Mouse (Mus musculus) ES-Bruce4 (cell line): ENCODE results near the gene Ssh1.

ENCODE experiments used
- CTCF ChIP-seq: IDR thresholded peaks from one replicate; pipeline ENCODE4 v1.8.1; 2011; ENCODE audit warnings: low read depth, low read length
- EP300 ChIP-seq: IDR thresholded peaks from 2 replicates; pipeline ENCODE4 v1.6.1; 2011; ENCODE audit warnings: low read depth, low read length; ENCODE audit not compliant: insufficient read depth

GRCm38 (mm10) chr5:113975538-113976215 lies 18.0 kb downstream of the Ssh1 start:
- no peak for TF ChIP-seq CTCF
- no peak for TF ChIP-seq EP300
